Mouse (Mus musculus) kidney, adult 18-20 months (tissue): ENCODE measurements at regions not wholly inside any gene's neighbourhood (a gene's known extent, or its start where the extent isn't known, plus 50 kb on each side); places are given as distances from the start of the nearest gene placed in this dataset.

Experiments
- DNase-seq: peaks from one replicate; pipeline ENCODE4 v3.0.0; 2021

DNA sequence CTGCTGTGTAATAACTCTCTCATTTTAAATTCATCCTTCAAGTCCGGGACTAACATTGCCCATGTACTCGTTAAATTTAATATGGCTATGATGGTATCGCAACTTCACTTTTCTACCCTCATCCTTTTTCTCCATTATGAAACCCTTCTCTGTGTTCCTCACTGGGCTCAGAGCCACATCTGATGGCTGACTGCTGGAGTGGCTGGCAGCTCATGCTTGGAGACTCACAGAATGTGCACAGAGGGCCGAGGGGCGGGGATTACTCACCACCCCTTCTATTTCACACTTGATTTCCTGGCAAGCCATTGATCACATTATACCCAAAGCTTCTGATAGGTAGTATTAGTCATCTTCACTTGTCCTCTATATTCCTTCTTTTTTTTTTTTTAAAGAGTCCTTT is 81.1 kb upstream of the Vwde start:
- DNase-seq: no peak

DNA sequence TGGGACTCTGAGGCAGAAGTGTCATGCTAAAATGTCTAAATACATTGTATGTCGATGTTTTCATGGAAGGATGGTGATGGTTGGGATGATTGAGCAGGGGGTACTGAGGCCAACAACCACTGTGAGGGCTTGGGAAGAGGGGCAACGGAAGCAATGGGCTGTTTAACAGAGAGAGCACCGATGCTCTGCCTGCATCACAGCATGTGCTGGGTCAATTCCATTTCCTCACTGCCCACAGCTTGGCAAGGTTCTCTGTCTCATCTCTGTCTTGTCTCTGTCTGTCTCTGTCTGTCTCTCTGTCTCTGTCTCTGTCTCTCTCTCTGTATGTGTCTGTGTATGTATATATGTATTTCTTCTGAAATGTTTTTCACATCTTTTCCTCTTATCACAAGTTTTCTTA is 73.4 kb upstream of the Vwde start:
- no peak for DNase-seq

DNA sequence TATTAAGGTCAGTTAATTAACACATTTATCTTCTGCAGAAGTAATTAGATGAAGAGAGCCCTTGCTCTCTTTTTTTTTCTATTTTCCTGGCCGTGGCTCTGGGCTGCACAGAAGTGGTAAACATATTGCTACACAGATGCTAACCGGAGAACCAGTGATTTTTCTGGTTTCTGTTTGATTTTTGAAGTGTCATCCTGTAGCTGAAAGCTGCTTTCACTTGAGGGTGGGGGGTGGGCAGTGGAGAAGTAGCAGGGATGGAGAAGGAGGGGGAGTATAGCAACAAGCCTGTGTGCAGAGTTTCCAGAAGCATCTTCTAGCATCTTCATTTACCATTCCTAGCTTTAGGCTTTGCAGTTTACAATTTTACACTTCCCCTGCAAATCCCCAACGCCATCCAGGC is 72.3 kb upstream of the Vwde start:
- no peak for DNase-seq

DNA sequence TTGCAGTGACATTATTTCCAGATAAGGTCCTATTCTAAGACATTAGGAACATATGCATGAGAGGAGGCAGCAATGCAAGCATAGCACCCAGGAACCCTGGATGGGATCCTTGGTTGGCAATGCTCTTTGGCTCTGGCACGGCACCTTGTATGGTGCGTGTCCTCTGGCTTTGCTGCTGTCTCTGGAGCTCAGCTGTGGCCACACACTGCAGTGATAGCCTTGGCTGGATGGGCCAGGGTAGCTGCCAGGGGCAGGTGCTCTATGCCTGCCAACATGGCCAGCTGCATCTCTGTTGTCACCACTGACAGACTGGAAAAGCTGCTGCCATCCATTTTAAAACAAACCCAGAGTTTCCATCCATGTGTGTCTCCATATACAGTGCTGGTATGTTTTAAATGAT is 71.3 kb upstream of the Vwde start:
- DNase-seq: no peak

DNA sequence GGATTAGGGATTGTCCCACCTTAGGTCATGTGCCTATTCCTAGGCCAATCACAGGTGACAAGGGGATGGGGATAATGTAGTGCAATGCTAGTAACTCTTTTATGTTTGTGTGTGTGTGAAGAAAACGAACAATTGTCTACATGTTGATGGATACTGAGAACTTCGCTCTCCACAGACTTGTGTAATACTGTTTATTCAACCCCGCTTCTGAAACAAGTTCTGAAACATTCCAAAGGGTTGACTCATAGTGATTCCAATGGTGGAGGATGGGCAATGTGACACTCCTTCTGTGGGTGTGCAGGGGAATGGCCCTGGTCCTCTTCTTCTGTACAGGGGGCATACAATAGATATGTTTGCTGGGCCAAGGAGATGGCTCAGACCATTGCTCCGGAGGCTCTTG is 69.6 kb upstream of the Vwde start:
- no peak for DNase-seq

DNA sequence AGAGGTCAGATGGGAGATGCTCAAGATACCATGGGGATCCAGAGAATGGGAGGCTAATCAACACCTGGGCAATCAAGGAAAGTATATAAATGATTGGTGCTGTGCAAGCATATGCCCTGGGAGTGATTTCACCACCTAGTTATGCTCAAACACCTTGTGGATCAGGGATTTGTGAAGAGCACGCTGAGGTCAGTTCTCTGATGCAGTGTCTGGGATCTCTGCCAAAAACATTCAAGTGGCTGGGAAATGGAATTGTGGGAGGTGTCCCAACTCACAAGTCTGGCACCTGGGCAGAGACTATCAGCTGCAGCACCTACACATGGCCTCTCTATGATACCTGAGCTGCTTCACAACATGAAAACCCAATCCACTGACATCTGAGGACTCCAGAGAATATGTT is 63.7 kb upstream of the Vwde start:
- peak; percentile 5 for DNase-seq

DNA sequence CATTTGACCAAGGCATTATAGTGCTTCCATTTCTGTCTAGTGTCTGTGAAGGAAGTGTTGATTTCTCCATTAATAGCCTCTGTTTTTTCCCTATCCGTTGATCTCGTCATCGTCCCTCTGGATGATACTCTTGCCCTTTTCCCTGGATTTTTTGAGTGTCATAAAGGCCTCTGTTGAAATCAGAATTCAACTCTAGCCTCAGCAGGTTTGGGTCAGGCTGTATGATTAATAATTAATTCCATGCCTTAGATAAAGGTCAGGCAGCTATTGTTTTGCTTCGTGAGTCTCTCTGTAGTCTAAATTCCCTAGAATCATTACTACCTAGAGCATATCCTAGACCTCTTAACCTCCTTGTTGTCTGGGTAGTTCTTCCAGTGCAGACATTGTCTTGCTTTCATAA is 63.0 kb upstream of the Vwde start:
- DNase-seq: no peak

DNA sequence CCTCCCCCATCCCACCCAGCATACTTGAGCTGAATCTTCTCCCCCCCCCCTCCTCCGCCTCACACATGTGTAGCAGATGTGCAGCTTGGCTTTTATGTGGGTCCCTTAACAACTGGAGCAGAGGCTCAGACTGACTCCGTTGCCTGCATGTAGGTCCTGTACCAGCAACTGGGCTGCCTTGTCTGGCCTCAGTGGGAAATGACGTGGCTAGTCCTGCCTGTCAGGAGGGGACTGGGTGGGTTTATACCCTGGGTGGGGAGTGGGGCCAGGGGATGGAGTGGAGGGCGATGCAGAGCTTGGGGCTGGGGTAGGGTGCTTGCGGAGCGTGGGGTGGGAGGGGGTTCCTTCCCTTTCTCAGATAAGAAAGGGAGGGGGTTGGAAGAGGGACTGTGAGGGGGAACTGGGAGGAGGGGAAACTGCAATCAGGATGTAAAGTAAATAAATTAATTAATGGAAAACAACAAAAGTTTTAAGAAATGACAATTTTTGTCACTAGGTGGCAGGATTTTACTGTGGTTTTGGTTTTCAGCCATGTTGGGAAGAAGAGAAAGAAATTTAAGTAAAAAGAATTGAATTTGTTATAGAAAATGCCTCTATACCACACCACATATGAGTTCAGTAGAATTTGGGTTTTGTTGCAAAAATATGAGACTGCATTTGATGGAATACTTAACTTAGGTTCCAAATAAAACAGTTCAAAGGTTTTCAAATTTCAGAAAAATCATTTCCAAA is 61.9 kb upstream of the Vwde start:
- DNase-seq: no peak

DNA sequence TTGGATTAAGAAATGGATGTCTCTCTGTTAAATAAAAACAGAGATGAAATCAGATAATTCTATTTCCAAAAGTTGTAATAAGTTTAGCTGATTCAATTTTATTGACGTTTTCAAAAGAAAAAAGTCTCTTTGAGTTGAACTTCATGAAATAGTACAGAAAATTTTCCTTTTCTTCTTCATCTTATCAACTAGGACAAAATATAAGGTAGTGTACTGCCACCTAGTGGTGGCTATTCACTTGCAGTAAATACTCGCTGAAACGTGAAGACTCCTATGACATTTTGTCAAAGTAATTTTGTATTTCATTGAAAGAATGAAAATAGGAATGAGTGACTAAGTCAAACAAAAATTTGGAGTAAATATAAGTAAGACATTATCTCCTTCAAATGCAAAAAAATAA is 56.1 kb upstream of the Vwde start:
- DNase-seq: no peak
